Mouse (Mus musculus): ENCODE results near the gene Capn1. TPM values are rescaled to one million over a fixed set of nuclear protein-coding genes. Genes with fewer than 3 reads are reported as not detected.

The Capn1 gene
- total and polyA plus RNA-seq, 3 experiments: 42.5 to 75.2 TPM; not detected in 1

GRCm38 (mm10) chr19:5963883-5964562 lies 51.7 kb downstream of the Capn1 start, which contains the start of gene Pola2:
TSS of gene Pola2 (minus strand) at chr19:5964202.
- Histone ChIP-seq H3K79me2 (ENCODE audit: control insufficient read depth, insufficient read depth, low read length, poor library complexity) (peaks cover 27% of the 10 kb centered on the region), H3K4me3 (ENCODE audit: control insufficient read depth in 1 of 2, insufficient read depth in 1 of 2, low read depth in 2 of 2, low read length in 2 of 2) (peak within 1 kb of the TSS; percentile 67 to 88), H3K9me3 (replicated peaks; ENCODE audit: insufficient read depth, low read length) (no peaks in the 10 kb centered on the region), H3K9ac (ENCODE audit: control insufficient read depth, low read depth, low read length, poor library complexity, severe bottlenecking) (peak within 1 kb of the TSS; percentile 92), H3K4me1 (ENCODE audit: control insufficient read depth in 1 of 2, insufficient read depth in 2 of 2, low read length in 2 of 2) (peaks cover 0 to 29% of the 10 kb centered on the region in 2 experiments; a peak in 3 of 4 replicates), H3K36me3 (ENCODE audit: control insufficient read depth in 1 of 2, insufficient read depth in 2 of 2, low read length in 2 of 2) (peaks cover 0 to 22% of the 10 kb centered on the region in 2 experiments; a peak in 3 of 4 replicates), H3K27ac (ENCODE audit: control insufficient read depth, low read depth, low read length) (peak within 1 kb of the TSS; percentile 91), H3K27me3 (ENCODE audit: control insufficient read depth in 1 of 2, insufficient read depth in 2 of 2, low read length in 2 of 2) (no peaks in the 10 kb centered on the region)
- DNase-seq (ENCODE audit: low read depth, low spot score): peak; percentile 95
- no peak; the same call in 1 of the 2 replicates for TF ChIP-seq KAT2A (conservative IDR thresholded peaks at IDR 0.05; ENCODE audit: low read depth, low read length)
- peak; percentile 79; the same call in 1 of the 2 replicates for TF ChIP-seq BHLHE40 (IDR thresholded peaks at IDR 0.05; ENCODE audit: borderline replicate concordance, low read depth, low read length)
- peak; percentile 95 for TF ChIP-seq NELFE (IDR thresholded peaks at IDR 0.05; ENCODE audit: low read depth, low read length)
- peak; percentile 95 for TF ChIP-seq E2F4 (IDR thresholded peaks at IDR 0.05; ENCODE audit: borderline replicate concordance, low read depth, low read length)
- TF ChIP-seq UBTF (IDR thresholded peaks at IDR 0.05; ENCODE audit: borderline replicate concordance, insufficient read depth, low read depth, low read length): 0 out of 2 replicates have a peak, but pooled peaks have one; percentile 28
- TF ChIP-seq MEF2A (IDR thresholded peaks at IDR 0.05; ENCODE audit: extremely low read depth, insufficient replicate concordance, low read depth, low read length, poor library complexity, severe bottlenecking): no peak
- no peak for TF ChIP-seq JUND (IDR thresholded peaks at IDR 0.05; ENCODE audit: low read depth, low read length)
- no peak for TF ChIP-seq TAL1 (IDR thresholded peaks at IDR 0.05; ENCODE audit: low read length)
- peak; percentile 99 for TF ChIP-seq NRF1 (IDR thresholded peaks at IDR 0.05; ENCODE audit: insufficient read depth, low read depth, low read length, poor library complexity, severe bottlenecking)
- TF ChIP-seq CHD2 (IDR thresholded peaks at IDR 0.05; ENCODE audit: low read length): no peak
- peak; percentile 94 for TF ChIP-seq MXI1 (IDR thresholded peaks at IDR 0.05; ENCODE audit: low read depth, low read length)
- TF ChIP-seq USF2 (IDR thresholded peaks at IDR 0.05; ENCODE audit: borderline replicate concordance in 1 of 2, insufficient read depth in 1 of 2, low read depth in 1 of 2, low read length in 2 of 2): no peak
- TF ChIP-seq EP300 (IDR thresholded peaks at IDR 0.05; ENCODE audit: low read depth in 1 of 2, low read length in 2 of 2): 0 out of 4 replicates have a peak, but pooled peaks of 1 of the 2 experiments have one; percentile 11
- TF ChIP-seq SIN3A (IDR thresholded peaks at IDR 0.05; ENCODE audit: low read length): peak; percentile 91
- TF ChIP-seq ETS1 (IDR thresholded peaks at IDR 0.05; ENCODE audit: low read depth, low read length): peak; percentile 2; the same call in 1 of the 2 replicates
- TF ChIP-seq GATA1 (IDR thresholded peaks at IDR 0.05; ENCODE audit: low read depth, low read length): no peak
- TF ChIP-seq POLR2A (IDR thresholded peaks at IDR 0.05; ENCODE audit: control insufficient read depth in 1 of 2, insufficient read depth in 1 of 2, low read depth in 1 of 2, low read length in 2 of 2, poor library complexity in 1 of 2): peak; percentile 87 to 99
- no peak for TF ChIP-seq ZKSCAN1 (IDR thresholded peaks at IDR 0.05; ENCODE audit: low read depth, low read length)
- no peak for TF ChIP-seq MAZ (IDR thresholded peaks at IDR 0.05; ENCODE audit: low read depth, low read length)
- peak; percentile 78 for TF ChIP-seq TBP (IDR thresholded peaks at IDR 0.05; ENCODE audit: low read depth, low read length)
- no peak for TF ChIP-seq ZNF384 (IDR thresholded peaks at IDR 0.05; ENCODE audit: low read depth, low read length)
- peak; percentile 35; the same call in 1 of the 2 replicates for TF ChIP-seq TCF12 (IDR thresholded peaks at IDR 0.05; ENCODE audit: low read depth, low read length)
- TF ChIP-seq USF1 (IDR thresholded peaks at IDR 0.05; ENCODE audit: low read depth, low read length): peak; percentile 43; the same call in 1 of the 2 replicates
- TF ChIP-seq ZC3H11A (IDR thresholded peaks at IDR 0.05; ENCODE audit: low read depth, low read length): no peak
- peak; percentile 77 for TF ChIP-seq HCFC1 (IDR thresholded peaks at IDR 0.05; ENCODE audit: low read depth, low read length)
- no peak for TF ChIP-seq RAD21 (IDR thresholded peaks at IDR 0.05; ENCODE audit: low read depth, low read length)
- TF ChIP-seq POLR2AphosphoS5 (IDR thresholded peaks at IDR 0.05; ENCODE audit: borderline replicate concordance, low read depth, low read length): no peak
- no peak for TF ChIP-seq CHD1 (IDR thresholded peaks at IDR 0.05; ENCODE audit: low read depth, low read length)
- TF ChIP-seq ZMIZ1 (IDR thresholded peaks at IDR 0.05; ENCODE audit: low read depth, low read length): peak; percentile 64
- TF ChIP-seq SMC3 (IDR thresholded peaks at IDR 0.05; ENCODE audit: low read depth, low read length): no peak; the same call in 1 of the 2 replicates
- TF ChIP-seq MYC (IDR thresholded peaks at IDR 0.05; ENCODE audit: low read depth, low read length): peak; percentile 85
- no peak for TF ChIP-seq GABPA (IDR thresholded peaks at IDR 0.05; ENCODE audit: low read depth, low read length)
- peak; percentile 82 for TF ChIP-seq MAX (IDR thresholded peaks at IDR 0.05; ENCODE audit: low read length)
- 0 out of 2 replicates have a peak, but pooled peaks have one; percentile 46 for TF ChIP-seq ELF1 (IDR thresholded peaks at IDR 0.05; ENCODE audit: low read depth, low read length)
- TF ChIP-seq POLR2AphosphoS2 (IDR thresholded peaks at IDR 0.05; ENCODE audit: low read length): peak; percentile 73; the same call in 1 of the 2 replicates

All from MEL (cell line).